Mouse (Mus musculus) inflammation-experienced regulatory T-cells, adult 16 weeks (primary cell): ENCODE data around the gene Naxd. TPM values are rescaled to one million over a fixed set of nuclear protein-coding genes. Genes with fewer than 3 reads are reported as not detected.

Experiments
- polyA plus RNA-seq: library from polyadenylated mRNA; unstranded; fragments of 100-300 nt; shearing (Covaris generic); gene quantifications from one replicate; pipeline ENCODE4 v1.2.1, GENCODE M21; 2017

Gene Naxd
- 79.2 TPM for polyA plus RNA-seq

GRCm38 (mm10) chr8:11497017-11497990, at the start of gene Naxd:
Gene Naxd (plus strand): TSS chr8:11497506.

DNA sequence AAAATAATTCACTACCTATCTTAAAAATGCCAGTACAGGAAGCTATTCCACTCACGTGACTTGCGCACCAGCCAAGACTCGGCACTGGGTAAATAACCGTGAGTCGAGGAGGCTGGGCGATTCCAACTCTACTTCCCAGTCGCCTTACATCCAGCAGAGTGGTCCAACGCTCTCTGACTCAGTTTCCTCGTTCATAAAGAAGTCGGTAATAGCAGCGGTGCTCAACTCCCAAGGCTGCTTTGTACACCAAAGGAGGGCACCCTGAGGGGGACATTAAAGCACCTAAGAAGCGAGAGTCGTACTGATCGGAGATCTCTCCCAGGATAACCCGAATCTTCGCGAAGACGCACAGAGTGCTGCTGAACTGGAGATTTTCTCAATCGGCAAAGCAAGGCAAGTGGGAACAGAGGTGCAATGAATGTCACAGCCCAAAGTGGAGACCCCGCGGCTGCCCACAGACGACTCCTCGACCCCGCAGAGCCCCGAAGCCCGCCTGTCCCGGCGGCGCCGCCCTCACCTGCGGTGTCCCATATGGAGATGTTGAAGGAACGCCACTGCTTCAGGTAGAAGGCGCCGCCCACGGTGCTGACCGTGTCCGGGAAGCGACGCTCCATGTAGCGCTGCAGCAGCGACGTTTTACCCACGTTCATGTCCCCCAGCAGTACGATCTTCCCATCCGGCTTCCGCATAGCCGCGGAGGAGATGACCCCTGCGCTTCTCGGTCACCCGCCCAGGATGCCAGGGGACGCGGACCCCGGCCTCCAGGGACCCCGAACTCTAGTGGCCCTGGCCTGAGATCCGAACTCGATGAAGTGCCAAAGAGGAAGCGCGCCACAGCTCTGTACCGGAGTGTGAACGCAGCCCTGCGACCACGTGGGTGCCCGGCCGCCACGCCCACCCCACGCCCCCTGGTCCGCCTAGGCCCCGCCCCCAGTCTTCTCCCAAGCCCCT, 19.2 kb upstream of the Naxd start, which contains the start of gene Rab20:
TSS of gene Rab20 (minus strand) at position 900 of the 951 bp plus-strand sequence.

GRCm38 (mm10) chr8:11550281-11550948, 53.1 kb downstream of the Naxd start, which contains the start of gene Cars2:
Gene Cars2 (minus strand): TSS chr8:11550783.

DNA sequence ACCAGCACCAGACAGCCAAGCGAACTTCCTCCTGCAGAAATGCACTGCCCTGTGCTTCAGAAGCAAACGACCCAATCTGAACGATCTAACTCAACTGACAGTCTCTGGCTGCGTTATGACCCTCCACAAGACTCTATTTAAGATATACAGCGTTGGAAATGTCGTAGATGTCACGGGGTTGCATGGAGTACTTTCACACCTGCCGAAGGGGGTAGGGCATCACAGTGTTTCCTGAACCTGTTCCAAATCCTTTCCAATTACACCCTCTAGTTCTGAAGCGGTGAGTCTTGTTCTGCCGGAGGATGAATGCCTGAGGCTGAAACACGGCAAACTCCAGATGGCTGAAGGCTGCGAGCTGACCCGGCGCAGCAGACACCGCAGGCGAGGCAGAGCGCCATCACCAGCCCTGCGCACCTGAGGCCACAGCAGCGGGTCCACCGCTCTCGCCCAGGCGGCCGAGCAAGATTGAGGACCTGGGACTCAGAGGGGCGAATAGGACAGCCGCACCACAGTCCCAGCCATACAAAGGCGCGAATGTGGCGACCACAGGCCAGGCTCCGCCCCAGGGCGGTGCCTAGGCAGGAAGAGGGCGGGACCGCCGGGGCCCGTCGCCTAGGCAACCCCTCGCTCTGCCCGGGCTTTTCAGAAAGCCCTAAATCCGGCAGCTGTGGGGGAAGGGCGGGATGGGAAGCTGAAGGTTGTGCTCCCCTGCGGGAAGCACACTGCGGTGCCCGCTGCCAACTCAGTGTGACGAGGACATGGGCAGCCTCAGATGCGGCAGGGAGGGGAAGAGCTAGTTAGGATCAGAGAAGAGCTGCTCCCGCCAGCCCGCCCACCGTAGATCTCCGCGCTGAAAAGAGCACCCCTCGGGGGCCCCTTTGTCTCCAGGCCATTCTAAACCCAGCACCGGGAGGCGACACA, 57.8 kb downstream of the Naxd start, which contains the start of gene Ing1:
TSS of gene Ing1 (plus strand) at position 773 of the 921 bp plus-strand sequence.

Other genes starting within 250 kb of the Naxd start
- 0.13 TPM for gene Col4a2, start 184.7 kb upstream of the Naxd start, polyA plus RNA-seq
- 0.56 TPM for gene Col4a1, start 184.7 kb upstream of the Naxd start, polyA plus RNA-seq
- 16.9 TPM for gene Rab20, start 18.8 kb upstream of the Naxd start, polyA plus RNA-seq
- gene Cars2, start 53.3 kb downstream of the Naxd start, polyA plus RNA-seq = 20.8 TPM
- 54.6 TPM for gene Ing1, start 58.1 kb downstream of the Naxd start, polyA plus RNA-seq
- 99.7 TPM for gene Ankrd10, start 138.3 kb downstream of the Naxd start, polyA plus RNA-seq
- not detected for gene 1700016D06Rik, start 203.6 kb downstream of the Naxd start, polyA plus RNA-seq
- 15.4 TPM for gene Arhgef7, start 230.2 kb downstream of the Naxd start, polyA plus RNA-seq